Mouse (Mus musculus): ENCODE measurements around the gene Fgfr2.

The Fgfr2 gene

DNA sequence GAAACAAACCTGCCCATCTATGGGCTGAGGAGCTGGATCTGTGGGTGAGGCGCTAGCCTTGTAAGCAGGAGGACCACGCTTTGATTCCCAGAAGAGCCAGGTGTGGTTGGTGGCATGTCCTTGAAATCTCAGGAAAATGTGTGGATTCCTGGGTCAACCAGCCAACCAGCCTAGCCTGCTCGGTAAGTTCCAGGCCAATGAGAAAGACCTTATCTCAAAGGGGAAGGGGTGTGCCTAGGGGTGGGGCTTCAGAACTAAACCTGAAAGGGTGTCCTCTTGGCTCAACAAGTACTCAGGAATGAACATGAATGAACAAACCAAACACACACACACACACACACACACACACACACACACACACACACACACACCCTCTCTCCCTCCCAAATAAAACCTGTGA, 81.4 kb downstream of the Fgfr2 start:
- no peak for DNase-seq (ENCODE audit: low read depth, low spot score)

DNA sequence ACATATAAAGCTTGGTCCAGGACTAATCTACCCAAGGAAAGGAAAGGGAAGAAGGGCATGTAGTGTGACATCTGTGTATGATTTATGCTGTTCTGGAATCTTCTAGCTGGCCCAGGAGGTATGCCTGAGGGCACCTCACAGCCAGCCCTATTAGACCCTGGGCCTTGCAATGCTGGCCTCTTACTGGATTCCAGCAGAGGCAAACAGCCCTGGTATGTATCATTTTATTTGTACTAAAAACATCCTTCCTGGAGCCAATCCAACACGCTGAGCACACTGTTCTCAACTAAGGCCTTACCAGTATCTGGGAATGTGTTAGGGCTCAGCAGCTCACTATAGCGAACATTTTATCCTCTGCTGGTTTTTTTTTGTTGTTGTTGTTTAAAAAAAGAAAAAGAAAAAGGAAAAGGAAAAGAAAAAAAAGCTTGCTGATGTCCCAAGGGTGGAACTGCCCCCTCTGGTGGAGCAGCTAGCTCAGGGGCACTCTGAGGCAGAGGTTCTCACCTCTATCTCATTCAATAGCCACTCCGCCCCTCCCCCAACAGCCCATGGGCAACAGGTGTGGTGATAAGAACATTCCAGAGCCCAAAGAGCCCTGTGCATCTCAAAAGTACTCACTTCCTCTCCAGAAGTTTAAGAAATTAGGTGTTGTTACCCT, 82.3 kb downstream of the Fgfr2 start:
- no peak for DNase-seq (ENCODE audit: low read depth, low spot score)

GRCm38 (mm10) chr7:133039556-133040255, 83.4 kb downstream of the Fgfr2 start:
- no peak for DNase-seq (ENCODE audit: low read depth, low spot score)

DNA sequence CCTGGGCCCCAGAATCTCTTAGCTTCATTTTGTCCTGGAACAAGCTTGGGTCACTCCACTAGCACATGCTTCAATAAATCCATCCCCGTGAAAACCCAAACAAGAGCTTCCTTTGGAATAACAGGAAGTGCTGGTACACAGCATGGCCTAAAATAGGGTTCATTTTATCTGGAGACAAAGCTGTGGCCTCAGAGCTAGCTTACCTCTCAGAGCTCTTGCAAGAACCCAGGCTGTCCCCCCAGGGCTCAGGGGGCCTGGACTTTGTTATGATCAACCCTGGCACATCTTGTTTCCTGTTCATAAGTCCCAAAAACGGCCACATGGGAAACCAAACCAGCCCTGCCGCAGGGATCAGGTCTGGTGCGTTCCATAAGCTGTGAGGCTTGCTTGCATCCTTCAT, 85.5 kb downstream of the Fgfr2 start:
- no peak for DNase-seq (ENCODE audit: low read depth, low spot score)

GRCm38 (mm10) chr7:133037217-133037616, 85.9 kb downstream of the Fgfr2 start:
- DNase-seq (ENCODE audit: low read depth, low spot score): no peak

GRCm38 (mm10) chr7:133035901-133036300, 87.2 kb downstream of the Fgfr2 start:
- DNase-seq (ENCODE audit: low read depth, low spot score): no peak

- peak; percentile 32 for DNase-seq (ENCODE audit: low read depth, low spot score)
These were observed 90.5 kb downstream of the Fgfr2 start for GRCm38 (mm10) chr7:133032589-133033203.

- no peak for DNase-seq (ENCODE audit: low read depth, low spot score)
These were observed 93.6 kb downstream of the Fgfr2 start for GRCm38 (mm10) chr7:133029496-133030047.

GRCm38 (mm10) chr7:133029004-133029403, 94.1 kb downstream of the Fgfr2 start:
- peak; percentile 26 for DNase-seq (ENCODE audit: low read depth, low spot score)

DNA sequence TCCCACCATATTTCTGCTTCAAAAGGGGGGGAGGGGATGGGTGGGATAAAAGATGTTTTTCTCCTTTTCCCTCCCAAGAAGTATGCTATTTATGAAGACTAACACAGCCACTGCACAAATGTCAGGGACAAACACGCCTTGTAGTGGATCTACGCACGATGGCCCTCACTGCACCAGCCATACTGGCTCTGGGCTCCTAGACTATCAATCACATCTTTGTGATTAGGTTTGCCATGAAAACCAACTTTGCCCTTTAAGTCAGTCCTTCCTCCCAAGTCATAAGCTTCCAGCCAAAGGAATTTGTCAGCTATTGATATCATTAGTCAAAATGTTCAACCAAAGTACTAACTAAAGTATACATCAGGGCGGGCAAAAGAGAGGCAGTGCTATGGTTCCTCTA, 95.2 kb downstream of the Fgfr2 start:
- DNase-seq (ENCODE audit: low read depth, low spot score): no peak

DNA sequence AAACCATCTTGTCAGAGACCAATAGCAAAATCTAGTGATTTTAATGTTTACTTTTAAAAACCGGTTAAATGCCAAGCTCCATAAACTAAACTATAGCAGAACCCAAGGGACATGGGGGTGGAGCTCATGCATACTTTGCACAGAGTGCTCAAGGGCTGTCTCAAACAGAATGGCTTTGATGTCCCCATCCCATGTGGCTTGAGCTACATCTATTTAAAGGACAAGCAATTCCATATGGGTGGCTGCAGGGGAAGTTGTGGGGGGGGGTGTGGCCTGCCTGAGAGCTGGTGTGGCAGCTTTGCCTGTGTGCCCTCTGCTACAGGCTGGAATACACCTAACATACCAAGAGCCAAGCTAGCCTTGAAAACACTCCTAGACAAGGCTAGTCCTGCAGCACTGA, 98.5 kb downstream of the Fgfr2 start:
- no peak for DNase-seq (ENCODE audit: low read depth, low spot score)

- DNase-seq (ENCODE audit: low read depth, low spot score): no peak
These were observed 103.6 kb downstream of the Fgfr2 start for GRCm38 (mm10) chr7:133019481-133020020.

GRCm38 (mm10) chr7:133018961-133019360, 104.2 kb downstream of the Fgfr2 start:
- DNase-seq (ENCODE audit: low read depth, low spot score): no peak

DNA sequence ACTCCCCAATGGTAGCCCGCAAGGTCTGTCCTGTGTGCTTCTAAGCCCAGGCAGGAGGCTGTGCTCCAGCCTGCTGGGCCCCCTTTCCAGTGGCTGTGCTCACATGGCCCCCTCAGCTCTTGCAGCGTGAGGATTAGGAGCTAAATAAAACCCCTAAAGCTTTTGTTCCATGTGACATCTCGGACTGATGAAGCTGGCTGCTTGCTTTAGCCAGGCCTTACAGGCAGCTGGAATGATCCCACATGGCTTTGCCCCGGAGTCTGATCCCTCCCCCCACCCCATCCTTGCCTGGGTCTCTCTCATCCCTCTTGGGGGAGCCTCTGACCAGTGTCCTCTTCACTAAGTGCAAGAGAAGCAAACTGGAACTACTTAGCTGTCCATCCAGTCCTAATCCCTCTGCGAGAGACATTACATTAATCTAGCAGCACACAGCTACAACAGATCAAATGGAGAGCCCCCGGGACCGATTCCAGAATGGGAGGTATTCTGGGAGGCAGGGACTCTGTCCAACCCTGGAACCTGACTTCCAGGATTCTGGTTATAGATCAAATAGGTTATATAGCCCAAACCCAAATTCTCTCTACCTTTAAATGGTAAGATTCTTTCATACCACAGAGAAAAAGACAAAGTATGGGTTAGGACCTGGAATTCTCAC, 107.6 kb downstream of the Fgfr2 start:
- DNase-seq (ENCODE audit: low read depth, low spot score): no peak

DNA sequence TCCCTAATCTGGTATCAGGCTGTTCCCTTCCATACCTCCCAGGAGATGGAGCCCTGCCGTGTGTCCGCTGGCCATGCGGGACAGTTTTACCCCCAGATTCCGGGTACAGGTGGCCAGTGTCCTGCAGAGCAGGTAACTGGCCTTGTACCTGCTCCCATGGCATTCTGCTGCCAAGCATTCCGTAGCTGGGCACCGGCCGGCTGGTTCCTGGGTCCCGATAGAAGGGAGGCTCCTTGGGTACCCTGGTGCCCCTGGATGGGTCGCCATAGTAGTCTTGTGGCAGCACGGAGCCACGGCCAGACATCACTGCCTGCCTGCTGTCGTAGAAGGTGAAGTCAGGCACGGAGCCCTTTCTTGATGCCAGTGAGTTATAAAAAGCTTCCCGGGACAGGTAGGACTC, 108.5 kb downstream of the Fgfr2 start:
- DNase-seq (ENCODE audit: low read depth, low spot score): no peak

DNA sequence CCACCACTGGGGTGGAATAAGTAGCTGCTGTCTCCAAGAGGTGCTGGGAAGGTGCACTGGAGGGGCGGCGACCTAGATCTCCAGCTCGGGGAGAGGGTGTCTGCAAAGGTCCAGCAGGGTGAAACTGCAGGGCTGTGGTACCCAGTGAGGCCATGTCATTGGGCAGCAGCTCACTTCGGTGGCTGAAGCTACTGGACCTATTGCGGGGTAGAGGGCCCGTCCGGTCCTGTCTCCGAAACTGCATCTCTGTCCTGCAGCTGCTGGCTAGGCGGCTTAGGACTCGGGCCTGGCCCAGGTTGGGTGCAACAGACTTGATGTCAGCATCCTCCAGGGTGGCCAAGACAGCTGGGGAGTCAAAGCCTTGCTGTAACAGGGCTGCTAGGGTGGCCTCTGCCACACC, 109.2 kb downstream of the Fgfr2 start:
- DNase-seq (ENCODE audit: low read depth, low spot score): no peak

DNA sequence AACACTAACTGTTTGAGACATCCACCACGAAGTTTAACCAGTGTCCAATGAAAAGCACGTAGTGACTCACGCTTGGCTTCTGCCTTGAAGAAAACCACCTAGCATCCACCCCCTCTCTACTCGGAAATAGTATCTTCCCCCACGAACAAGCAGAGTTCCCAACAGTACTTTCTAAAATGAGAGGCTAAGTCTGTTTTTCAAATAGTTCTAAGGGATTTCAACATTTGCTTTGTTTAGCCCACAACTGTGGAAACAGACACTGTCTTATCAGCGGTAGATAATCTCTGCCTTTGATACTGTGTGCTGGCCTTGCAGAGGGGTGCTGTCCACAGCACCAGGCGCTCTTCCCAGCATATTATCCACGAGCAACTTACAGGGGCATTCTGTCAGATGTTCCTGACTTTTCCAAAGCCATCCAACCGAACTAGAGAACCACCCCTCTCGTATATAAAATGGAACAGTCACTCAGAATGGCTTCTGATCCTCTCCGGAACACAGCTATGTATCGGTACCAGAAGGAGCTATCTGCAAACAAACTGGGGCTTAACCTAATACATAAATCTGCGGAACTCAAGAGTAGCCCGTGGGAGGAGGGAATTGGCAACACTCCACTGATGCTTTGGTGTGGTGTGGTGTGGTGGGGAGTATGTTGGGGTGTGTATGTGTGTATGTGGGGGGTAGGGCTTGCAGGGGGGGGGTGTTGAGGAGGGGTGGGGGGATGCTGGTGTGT, 110.3 kb downstream of the Fgfr2 start:
- DNase-seq (ENCODE audit: low read depth, low spot score): no peak

DNA sequence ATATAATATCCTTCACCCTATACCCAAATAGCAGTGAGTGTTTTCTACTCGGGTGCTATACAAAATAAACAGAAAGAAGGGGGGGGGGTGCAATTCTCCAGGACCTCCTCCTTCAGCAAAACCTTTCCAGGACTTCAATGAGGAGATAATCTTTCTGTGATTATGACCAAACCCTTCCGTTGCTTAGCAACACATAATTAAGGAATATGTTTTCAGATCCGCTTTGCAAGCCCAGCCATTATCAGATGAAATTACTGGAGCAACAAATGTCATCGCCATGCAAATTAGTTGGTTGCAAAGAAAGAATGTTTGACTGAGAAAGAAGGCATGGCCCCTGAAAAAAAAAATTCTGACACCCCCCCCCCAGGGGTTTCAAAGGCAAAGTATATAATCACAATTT, 111.5 kb downstream of the Fgfr2 start:
- no peak for DNase-seq (ENCODE audit: low read depth, low spot score)

GRCm38 (mm10) chr7:133011191-133011590, 112.0 kb downstream of the Fgfr2 start:
- no peak for DNase-seq (ENCODE audit: low read depth, low spot score)

DNA sequence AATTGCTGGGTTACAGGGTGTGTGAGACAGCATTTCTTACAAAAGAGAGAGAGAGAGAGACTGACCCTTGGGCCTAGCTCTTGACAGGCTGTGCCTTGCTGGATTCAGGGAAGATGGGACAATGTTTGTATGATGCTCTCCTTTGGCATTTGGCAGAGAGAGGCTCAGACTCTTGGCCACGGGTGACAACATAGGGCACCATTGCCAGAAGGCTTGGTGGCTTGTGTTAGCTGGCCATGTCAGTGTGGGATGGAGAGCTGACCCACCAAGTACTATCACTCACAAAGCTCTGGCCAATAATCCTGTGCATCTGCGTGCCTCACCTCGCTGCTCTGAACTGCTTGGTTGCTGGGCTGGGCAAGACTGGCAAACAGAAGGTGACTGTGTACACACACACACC, 112.7 kb downstream of the Fgfr2 start:
- no peak for DNase-seq (ENCODE audit: low read depth, low spot score)

- DNase-seq (ENCODE audit: low read depth, low spot score): no peak
These were observed 113.5 kb downstream of the Fgfr2 start for GRCm38 (mm10) chr7:133009676-133010075.

Measured in CD4-positive, CD25-positive, alpha-beta regulatory T cell, adult 2 months (primary cell).